Mouse (Mus musculus): Measurements from ENCODE around the gene Usp9y.
A peak's percentile ranks its signal among the peaks of the same experiment; 100 is the strongest.

The Usp9y gene

GRCm38 (mm10) chrY:1459682-1460081 lies at the start of gene Usp9y:
Gene Usp9y (minus strand): TSS chrY:1459782.
- DNase-seq, result no peak

GRCm38 (mm10) chrY:1293708-1294107 lies 165.9 kb downstream of the Usp9y start:
- DNase-seq, result no peak

- DNase-seq, result peak in 1 of 2 experiments; percentile 57
Observed at GRCm38 (mm10) chrY:1286171-1286795, 173.3 kb downstream of the Usp9y start, which contains the start of gene Ddx3y. Gene Ddx3y (minus strand): TSS chrY:1286629.

GRCm38 (mm10) chrY:1285735-1286134 lies 173.8 kb downstream of the Usp9y start:
- no peak for DNase-seq
